Comparison of ENCODE assay signal across 9 mouse cellular contexts in genomic region chr1:87041814-87042438, GRCm38 (mm10). TPM values are rescaled to one million over a fixed set of nuclear protein-coding genes. Genes with fewer than 3 reads are reported as not detected.
DNase-seq lines count a peak whose midpoint lies in the region; ATAC-seq and TF ChIP-seq lines count a peak whose summit lies in the region.
"Had no signal": no experiment of that assay in that cellular context is flagged by ENCODE, and none has a peak within 500 bp of the region (broad histone marks: within the 10 kb centered on the region; RNA-seq: fewer than 3 reads in every experiment).

No protein-coding gene starts in this region.

- no peak overlapping the region for H3K9ac ChIP-seq in MEL (ENCODE audit: control insufficient read depth, low read depth, low read length, poor library complexity, severe bottlenecking)
- H3K9ac ChIP-seq in forebrain, embryonic 13.5 days: no peak overlapping the region
- H3K9ac ChIP-seq in lung, embryonic 14.5 days: no peak overlapping the region
- H3K9ac ChIP-seq: heart, embryonic 13.5 days had no signal

- no peaks in the 10 kb centered on the region for H3K27me3 ChIP-seq in MEL (ENCODE audit: control insufficient read depth in 1 of 2, insufficient read depth in 2 of 2, low read length in 2 of 2)
- H3K27me3 ChIP-seq in forebrain, embryonic 13.5 days: no peaks in the 10 kb centered on the region
- H3K27me3 ChIP-seq in hindbrain, embryonic 10.5 days (ENCODE audit: insufficient read depth, poor library complexity, severe bottlenecking): no peaks in the 10 kb centered on the region
- H3K27me3 ChIP-seq in lung, embryonic 14.5 days (ENCODE audit: insufficient read depth, low read length): no peaks in the 10 kb centered on the region
- H3K27me3 ChIP-seq: heart, embryonic 13.5 days had no signal

- TF ChIP-seq CTCF in MEL (IDR thresholded peaks at IDR 0.05 in 2 of 3, conservative IDR thresholded peaks at IDR 0.05 in 1 of 3; ENCODE audit: control insufficient read depth in 1 of 3, insufficient read depth in 1 of 3, low read depth in 2 of 3, low read length in 3 of 3, poor library complexity in 1 of 3, severe bottlenecking in 1 of 3): peak; percentile 96 to 97 (median 96)
- peak; percentile 97 for TF ChIP-seq CTCF in layer of hippocampus, adult 2 months (conservative IDR thresholded peaks at IDR 0.05)
- peak; percentile 98 for TF ChIP-seq CTCF in lung, embryonic 14.5 days (IDR thresholded peaks at IDR 0.05; ENCODE audit: low read depth)

- no peak for TF ChIP-seq EP300 in MEL (IDR thresholded peaks at IDR 0.05; ENCODE audit: low read depth in 1 of 2, low read length in 2 of 2)

- no peak overlapping the region for H3K4me2 ChIP-seq in forebrain, embryonic 13.5 days
- H3K4me2 ChIP-seq in lung, embryonic 14.5 days: no peak overlapping the region
- H3K4me2 ChIP-seq: heart, embryonic 13.5 days had no signal

- ATAC-seq in cerebellum, adult (ENCODE audit: insufficient number of reproducible peaks, low FRiP score, low TSS enrichment): peak; percentile 32; the same call in 1 of the 2 replicates
- peak; percentile 82 for ATAC-seq in forebrain, embryonic 13.5 days
- peak; percentile 53 for ATAC-seq in lung, embryonic 14.5 days (ENCODE audit: insufficient read depth)

- TF ChIP-seq POLR2A in MEL (IDR thresholded peaks at IDR 0.05; ENCODE audit: control insufficient read depth in 1 of 2, insufficient read depth in 1 of 2, low read depth in 1 of 2, low read length in 2 of 2, poor library complexity in 1 of 2): no peak

- peaks cover 0 to 10% of the 10 kb centered on the region in 2 experiments; a peak in 2 of 4 replicates for H3K36me3 ChIP-seq in MEL (ENCODE audit: control insufficient read depth in 1 of 2, insufficient read depth in 2 of 2, low read length in 2 of 2)
- H3K36me3 ChIP-seq in forebrain, embryonic 13.5 days (ENCODE audit: poor library complexity, severe bottlenecking): peaks cover 15% of the 10 kb centered on the region
- peaks cover 17% of the 10 kb centered on the region; the same call in 1 of the 2 replicates for H3K36me3 ChIP-seq in hindbrain, embryonic 10.5 days
- 0 out of 2 replicates have a peak, but pooled peaks cover 6% of the 10 kb centered on the region for H3K36me3 ChIP-seq in lung, embryonic 14.5 days (ENCODE audit: insufficient read depth)

- no peaks in the 10 kb centered on the region for H3K79me2 ChIP-seq in MEL (ENCODE audit: control insufficient read depth, insufficient read depth, low read length, poor library complexity)

- no peaks in the 10 kb centered on the region for H3K9me3 ChIP-seq in MEL (replicated peaks; ENCODE audit: insufficient read depth, low read length)
- H3K9me3 ChIP-seq in forebrain, embryonic 13.5 days (replicated peaks): no peaks in the 10 kb centered on the region
- no peaks in the 10 kb centered on the region for H3K9me3 ChIP-seq in hindbrain, embryonic 10.5 days
- H3K9me3 ChIP-seq in lung, embryonic 14.5 days (ENCODE audit: low read depth, low read length): no peaks in the 10 kb centered on the region
- H3K9me3 ChIP-seq: heart, embryonic 13.5 days had no signal

- peaks cover 0 to 13% of the 10 kb centered on the region in 2 experiments; a peak in 2 of 4 replicates for H3K4me1 ChIP-seq in MEL (ENCODE audit: control insufficient read depth in 1 of 2, insufficient read depth in 2 of 2, low read length in 2 of 2)
- no peaks in the 10 kb centered on the region for H3K4me1 ChIP-seq in forebrain, embryonic 13.5 days
- H3K4me1 ChIP-seq in hindbrain, embryonic 10.5 days (replicated peaks): peaks cover 15% of the 10 kb centered on the region
- no peaks in the 10 kb centered on the region for H3K4me1 ChIP-seq in lung, embryonic 14.5 days (ENCODE audit: insufficient read depth)

- WGBS in forebrain, embryonic 13.5 days: 0% methylated on average over 1 of the region's 1 CpGs
- 0% methylated on average over 1 of the region's 1 CpGs for WGBS in hindbrain, embryonic 10.5 days
- 4% methylated on average over 1 of the region's 1 CpGs for WGBS in lung, embryonic 14.5 days

- peak; percentile 73 for DNase-seq in MEL (ENCODE audit: low read depth, low spot score)
- peak; percentile 81 for DNase-seq in hindbrain, embryonic 10.5 days (ENCODE audit: low spot score)
- peak; percentile 64 to 86 for DNase-seq in layer of hippocampus, adult 2 months (ENCODE audit: low spot score in 2 of 2)
- DNase-seq in lung, embryonic 14.5 days: peak; percentile 85
- peak; percentile 49 for DNase-seq in retina, adult 2 months (ENCODE audit: low read depth, low spot score)
- peak; percentile 65 for DNase-seq in urinary bladder, postnatal 25 days (ENCODE audit: low spot score)

- peak; percentile 97 for TF ChIP-seq RAD21 in MEL (IDR thresholded peaks at IDR 0.05; ENCODE audit: low read depth, low read length)

- H3K27ac ChIP-seq in MEL (ENCODE audit: control insufficient read depth, low read depth, low read length): no peak overlapping the region
- no peak overlapping the region for H3K27ac ChIP-seq in forebrain, embryonic 13.5 days
- H3K27ac ChIP-seq in hindbrain, embryonic 10.5 days: no peak overlapping the region
- H3K27ac ChIP-seq in layer of hippocampus, adult 2 months: no peak overlapping the region
- H3K27ac ChIP-seq in lung, embryonic 14.5 days (ENCODE audit: low read depth): no peak overlapping the region
- H3K27ac ChIP-seq: heart, embryonic 13.5 days had no signal

- H3K4me3 ChIP-seq in MEL (ENCODE audit: control insufficient read depth in 1 of 2, insufficient read depth in 1 of 2, low read depth in 2 of 2, low read length in 2 of 2): no peak overlapping the region
- no peak overlapping the region for H3K4me3 ChIP-seq in forebrain, embryonic 13.5 days
- no peak overlapping the region for H3K4me3 ChIP-seq in hindbrain, embryonic 10.5 days
- H3K4me3 ChIP-seq in layer of hippocampus, adult 2 months: no peak overlapping the region
- no peak overlapping the region for H3K4me3 ChIP-seq in lung, embryonic 14.5 days (ENCODE audit: low read depth, low read length)
- H3K4me3 ChIP-seq: heart, embryonic 13.5 days had no signal

TF ChIP-seq in MEL, 35 proteins besides CTCF, POLR2A, EP300 and RAD21 (continues in another document):
- TF ChIP-seq BHLHE40 (IDR thresholded peaks at IDR 0.05; ENCODE audit: borderline replicate concordance, low read depth, low read length): no peak
- TF ChIP-seq ZNF384 (IDR thresholded peaks at IDR 0.05; ENCODE audit: low read depth, low read length): 0 out of 2 replicates have a peak, but pooled peaks have one; percentile 8
- peak; percentile 98 for TF ChIP-seq SMC3 (IDR thresholded peaks at IDR 0.05; ENCODE audit: low read depth, low read length)
- no peak for TF ChIP-seq CHD2 (IDR thresholded peaks at IDR 0.05; ENCODE audit: low read length)
- TF ChIP-seq ZC3H11A (IDR thresholded peaks at IDR 0.05; ENCODE audit: low read depth, low read length): peak; percentile 95
- TF ChIP-seq ZMIZ1 (IDR thresholded peaks at IDR 0.05; ENCODE audit: low read depth, low read length): no peak
- no peak for TF ChIP-seq ZKSCAN1 (IDR thresholded peaks at IDR 0.05; ENCODE audit: low read depth, low read length)
- no peak for TF ChIP-seq ETS1 (IDR thresholded peaks at IDR 0.05; ENCODE audit: low read depth, low read length)
- peak; percentile 26; the same call in 1 of the 2 replicates for TF ChIP-seq SIN3A (IDR thresholded peaks at IDR 0.05; ENCODE audit: low read length)
- no peak for TF ChIP-seq UBTF (IDR thresholded peaks at IDR 0.05; ENCODE audit: borderline replicate concordance, insufficient read depth, low read depth, low read length)
- TF ChIP-seq TBP (IDR thresholded peaks at IDR 0.05; ENCODE audit: low read depth, low read length): no peak
- TF ChIP-seq NRF1 (IDR thresholded peaks at IDR 0.05; ENCODE audit: insufficient read depth, low read depth, low read length, poor library complexity, severe bottlenecking): no peak
- no peak for TF ChIP-seq GATA1 (IDR thresholded peaks at IDR 0.05; ENCODE audit: low read depth, low read length)
- TF ChIP-seq JUND (IDR thresholded peaks at IDR 0.05; ENCODE audit: low read depth, low read length): no peak
- TF ChIP-seq MYC (IDR thresholded peaks at IDR 0.05; ENCODE audit: low read depth, low read length): no peak
- TF ChIP-seq TAL1 (IDR thresholded peaks at IDR 0.05; ENCODE audit: low read length): no peak
- no peak for TF ChIP-seq MAFK (IDR thresholded peaks at IDR 0.05; ENCODE audit: borderline replicate concordance, low read depth, low read length)
- TF ChIP-seq GABPA (IDR thresholded peaks at IDR 0.05; ENCODE audit: low read depth, low read length): no peak
- no peak for TF ChIP-seq CHD1 (IDR thresholded peaks at IDR 0.05; ENCODE audit: low read depth, low read length)
- TF ChIP-seq E2F4 (IDR thresholded peaks at IDR 0.05; ENCODE audit: borderline replicate concordance, low read depth, low read length): no peak
- no peak for TF ChIP-seq NELFE (IDR thresholded peaks at IDR 0.05; ENCODE audit: low read depth, low read length)
- no peak for TF ChIP-seq USF1 (IDR thresholded peaks at IDR 0.05; ENCODE audit: low read depth, low read length)
- no peak for TF ChIP-seq USF2 (IDR thresholded peaks at IDR 0.05; ENCODE audit: borderline replicate concordance in 1 of 2, insufficient read depth in 1 of 2, low read depth in 1 of 2, low read length in 2 of 2)
- TF ChIP-seq RCOR1 (IDR thresholded peaks at IDR 0.05; ENCODE audit: low read depth, low read length): no peak
- TF ChIP-seq ELF1 (IDR thresholded peaks at IDR 0.05; ENCODE audit: low read depth, low read length): no peak
- no peak for TF ChIP-seq HCFC1 (IDR thresholded peaks at IDR 0.05; ENCODE audit: low read depth, low read length)

RNA-seq across cellular contexts. Expression of gene Alppl2, which starts 47.8 kb away (rescaled TPM):
- total RNA-seq in MEL (2012; rRNA removed): not detected in 2 replicates
- polyA plus RNA-seq in MEL (2012; ENCODE audit: insufficient read depth in 1 of 2, insufficient read length in 2 of 2, low read depth in 1 of 2, low replicate concordance in 2 of 2, missing spikeins in 1 of 2): not detected
- not detected in 2 replicates for polyA plus RNA-seq in forebrain, embryonic 13.5 days (2015; fragmentation: Nextera tagmentation; extraction: Ambion mirVana)
- polyA plus RNA-seq in hindbrain, embryonic 10.5 days (2016; fragmentation: Nextera tagmentation; extraction: Ambion mirVana): not detected in 2 replicates
- total RNA-seq in layer of hippocampus, adult 2 months (2021): not detected
- polyA plus RNA-seq in lung, embryonic 14.5 days (2014; fragmentation: Nextera tagmentation; extraction: Ambion mirVana): not detected in 2 replicates
- polyA plus RNA-seq: heart, embryonic 13.5 days had no signal

RNA-seq across cellular contexts. Expression of gene Alpi, which starts 59.5 kb away (rescaled TPM):
- total RNA-seq in MEL (2012; rRNA removed): not detected in 2 replicates
- not detected for polyA plus RNA-seq in MEL (2012; ENCODE audit: insufficient read depth in 1 of 2, insufficient read length in 2 of 2, low read depth in 1 of 2, low replicate concordance in 2 of 2, missing spikeins in 1 of 2)
- not detected in 2 replicates for polyA plus RNA-seq in forebrain, embryonic 13.5 days (2015; fragmentation: Nextera tagmentation; extraction: Ambion mirVana)
- polyA plus RNA-seq in hindbrain, embryonic 10.5 days (2016; fragmentation: Nextera tagmentation; extraction: Ambion mirVana): not detected in 2 replicates
- under 1 TPM in 1 of 2 experiments, not detected in 1; 0.15 TPM for total RNA-seq in layer of hippocampus, adult 2 months (2021)
- not detected in 2 replicates for polyA plus RNA-seq in lung, embryonic 14.5 days (2014; fragmentation: Nextera tagmentation; extraction: Ambion mirVana)
- polyA plus RNA-seq: heart, embryonic 13.5 days had no signal

Comparison
In these comparisons a context has a peak if more than half of its experiments do, and no peak if none do; other contexts are left out.
1. ATAC-seq: peak in every context shown above with its lines; median percentile 82 in forebrain, embryonic 13.5 days; 53 in lung, embryonic 14.5 days; 32 in cerebellum, adult.